Mouse (Mus musculus): ENCODE measurements around the gene Dolk. TPM values are rescaled to one million over a fixed set of nuclear protein-coding genes. Genes with fewer than 3 reads are reported as not detected.

The Dolk gene
- polyA plus RNA-seq, 1 experiment from 2014 or later: 11.7 TPM

DNA sequence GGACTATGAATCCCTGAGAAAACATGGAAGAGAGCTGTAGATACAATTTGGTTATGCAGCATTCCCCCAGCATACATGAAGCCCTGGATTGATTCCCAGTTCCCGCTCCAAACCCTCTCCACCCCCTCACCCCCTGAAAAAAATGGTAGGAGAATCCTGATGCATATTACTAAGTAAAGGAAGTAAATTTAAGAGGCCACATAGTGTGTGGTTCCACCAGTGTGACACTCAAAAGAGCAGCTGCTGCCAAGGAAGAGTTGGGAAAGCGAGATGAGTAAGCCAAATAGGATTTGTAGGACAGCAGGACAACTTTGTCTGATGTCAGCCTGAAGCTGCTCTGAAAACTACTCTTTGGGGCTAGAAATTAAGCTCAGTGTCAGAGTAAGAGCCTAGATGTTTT is 25.3 kb upstream of the Dolk start:
- Histone ChIP-seq H3K27ac (ENCODE audit: low read length) (no peak overlapping the region), H3K9ac (ENCODE audit: low read depth, low read length) (no peak overlapping the region), H3K4me2 (ENCODE audit: low read depth, low read length) (no peak overlapping the region), H3K27me3 (ENCODE audit: control insufficient read depth, insufficient read depth, low read depth, low read length) (no peaks in the 10 kb centered on the region), H3K4me1 (ENCODE audit: control insufficient read depth, low read depth, low read length) (no peaks in the 10 kb centered on the region), H3K36me3 (ENCODE audit: control insufficient read depth, insufficient read depth) (peaks cover 43% of the 10 kb centered on the region), H3K4me3 (ENCODE audit: low read depth, low read length) (no peak overlapping the region), H3K9me3 (replicated peaks; ENCODE audit: control insufficient read depth, low read length) (no peaks in the 10 kb centered on the region)
- ATAC-seq (ENCODE audit: low read depth): no peak
- 92% methylated on average over 2 of the region's 2 CpGs for WGBS (ENCODE audit: insufficient replicate concordance)

DNA sequence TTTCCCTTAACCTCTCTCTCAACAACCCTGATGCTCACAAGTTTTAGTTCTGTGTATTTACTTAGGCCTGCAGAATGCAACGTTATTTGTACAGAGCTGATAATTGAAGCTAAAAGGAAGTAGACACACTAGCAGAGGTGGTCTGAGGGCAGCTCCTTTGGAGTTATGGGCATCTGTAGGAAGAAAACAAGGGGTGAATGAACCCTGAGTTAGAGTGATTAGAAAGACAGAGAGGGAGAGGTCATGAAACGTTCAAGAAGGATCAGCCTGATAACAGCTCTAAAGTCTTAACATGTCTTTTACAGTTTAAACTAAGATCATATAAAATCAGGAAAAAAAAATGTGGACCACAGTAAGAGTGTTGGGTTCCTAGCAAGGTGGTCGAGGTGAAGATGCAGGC is 23.2 kb upstream of the Dolk start:
- H3K9ac ChIP-seq (ENCODE audit: low read depth, low read length): no peak overlapping the region
- peaks cover 47% of the 10 kb centered on the region for H3K36me3 ChIP-seq (ENCODE audit: control insufficient read depth, insufficient read depth)
- WGBS (ENCODE audit: insufficient replicate concordance): 38% methylated on average over 3 of the region's 3 CpGs
- no peak overlapping the region for H3K27ac ChIP-seq (ENCODE audit: low read length)
- H3K4me1 ChIP-seq (ENCODE audit: control insufficient read depth, low read depth, low read length): no peaks in the 10 kb centered on the region
- no peak overlapping the region for H3K4me3 ChIP-seq (ENCODE audit: low read depth, low read length)
- peak; percentile 39; the same call in 1 of the 2 replicates for ATAC-seq (ENCODE audit: low read depth)
- H3K27me3 ChIP-seq (ENCODE audit: control insufficient read depth, insufficient read depth, low read depth, low read length): no peaks in the 10 kb centered on the region
- H3K4me2 ChIP-seq (ENCODE audit: low read depth, low read length): no peak overlapping the region
- no peaks in the 10 kb centered on the region for H3K9me3 ChIP-seq (replicated peaks; ENCODE audit: control insufficient read depth, low read length)

- no peak overlapping the region for H3K27ac ChIP-seq (ENCODE audit: low read length)
- no peak overlapping the region for H3K4me3 ChIP-seq (ENCODE audit: low read depth, low read length)
- ATAC-seq (ENCODE audit: low read depth): no peak
- peaks cover 50% of the 10 kb centered on the region for H3K36me3 ChIP-seq (ENCODE audit: control insufficient read depth, insufficient read depth)
- no peak overlapping the region for H3K4me2 ChIP-seq (ENCODE audit: low read depth, low read length)
- H3K9ac ChIP-seq (ENCODE audit: low read depth, low read length): no peak overlapping the region
- H3K27me3 ChIP-seq (ENCODE audit: control insufficient read depth, insufficient read depth, low read depth, low read length): no peaks in the 10 kb centered on the region
- WGBS (ENCODE audit: insufficient replicate concordance): 81% methylated on average over 7 of the region's 7 CpGs
- H3K4me1 ChIP-seq (ENCODE audit: control insufficient read depth, low read depth, low read length): no peaks in the 10 kb centered on the region
- H3K9me3 ChIP-seq (replicated peaks; ENCODE audit: control insufficient read depth, low read length): no peaks in the 10 kb centered on the region
Measured at GRCm38 (mm10) chr2:30306087-30306486, 20.0 kb upstream of the Dolk start.

GRCm38 (mm10) chr2:30299966-30300365 is 13.8 kb upstream of the Dolk start:
- WGBS (ENCODE audit: insufficient replicate concordance): 76% methylated on average over 5 of the region's 5 CpGs
- Histone ChIP-seq H3K4me2 (ENCODE audit: low read depth, low read length) (no peak overlapping the region), H3K9me3 (replicated peaks; ENCODE audit: control insufficient read depth, low read length) (no peaks in the 10 kb centered on the region), H3K36me3 (ENCODE audit: control insufficient read depth, insufficient read depth) (peaks cover 38% of the 10 kb centered on the region), H3K27me3 (ENCODE audit: control insufficient read depth, insufficient read depth, low read depth, low read length) (no peaks in the 10 kb centered on the region), H3K9ac (ENCODE audit: low read depth, low read length) (no peak overlapping the region), H3K27ac (ENCODE audit: low read length) (no peak overlapping the region), H3K4me1 (ENCODE audit: control insufficient read depth, low read depth, low read length) (no peaks in the 10 kb centered on the region), H3K4me3 (ENCODE audit: low read depth, low read length) (no peak overlapping the region)
- no peak for ATAC-seq (ENCODE audit: low read depth)

DNA sequence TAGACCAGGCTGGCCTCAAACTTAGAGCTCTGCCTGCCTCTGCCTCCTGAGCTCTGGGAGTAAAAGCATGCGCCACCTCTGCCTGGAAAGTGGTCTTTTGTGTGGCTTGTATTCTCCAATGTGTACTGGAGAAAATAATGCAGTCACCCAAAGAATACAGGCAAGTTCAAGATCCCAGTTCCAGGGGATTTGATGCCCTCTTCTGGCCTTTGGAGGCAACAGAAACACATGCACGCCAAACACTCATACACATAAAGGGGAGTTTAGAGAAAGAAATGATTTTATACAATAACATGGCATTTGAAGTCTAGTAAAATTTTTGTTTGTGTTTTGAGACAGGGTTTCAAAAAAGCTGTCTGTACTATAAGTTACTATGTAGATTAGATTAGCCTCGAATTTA is 13.4 kb upstream of the Dolk start:
- Histone ChIP-seq H3K4me1 (ENCODE audit: control insufficient read depth, low read depth, low read length) (no peaks in the 10 kb centered on the region), H3K9ac (ENCODE audit: low read depth, low read length) (no peak overlapping the region), H3K36me3 (ENCODE audit: control insufficient read depth, insufficient read depth) (peaks cover 33% of the 10 kb centered on the region), H3K27me3 (ENCODE audit: control insufficient read depth, insufficient read depth, low read depth, low read length) (no peaks in the 10 kb centered on the region), H3K4me2 (ENCODE audit: low read depth, low read length) (no peak overlapping the region), H3K27ac (ENCODE audit: low read length) (no peak overlapping the region), H3K4me3 (ENCODE audit: low read depth, low read length) (no peak overlapping the region), H3K9me3 (replicated peaks; ENCODE audit: control insufficient read depth, low read length) (no peaks in the 10 kb centered on the region)
- no peak for ATAC-seq (ENCODE audit: low read depth)
- WGBS (ENCODE audit: insufficient replicate concordance): 57% methylated on average over 3 of the region's 3 CpGs

DNA sequence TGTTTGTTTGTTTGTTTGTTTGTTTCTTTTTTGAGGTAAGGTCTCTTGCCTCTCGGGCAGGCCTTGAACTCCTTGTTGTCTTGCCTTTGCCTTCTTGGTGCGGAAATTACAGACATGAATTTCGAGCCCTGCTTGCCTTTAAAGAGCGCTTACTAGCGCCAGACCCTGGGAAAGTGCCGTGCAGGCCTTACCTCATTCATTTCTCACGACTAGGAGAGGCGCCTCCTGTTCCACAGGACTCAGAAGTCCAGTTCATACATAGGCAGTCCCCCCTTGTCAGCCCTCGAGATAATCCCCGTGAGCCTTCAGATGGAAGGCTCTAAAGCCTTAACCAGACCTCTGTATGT is 866 bp upstream of the Dolk start:
- Histone ChIP-seq H3K27ac (ENCODE audit: low read length) (peak overlapping the region; percentile 56), H3K4me1 (ENCODE audit: control insufficient read depth, low read depth, low read length) (peaks cover 22% of the 10 kb centered on the region), H3K27me3 (ENCODE audit: control insufficient read depth, insufficient read depth, low read depth, low read length) (no peaks in the 10 kb centered on the region), H3K9ac (ENCODE audit: low read depth, low read length) (peak overlapping the region; percentile 88), H3K4me3 (ENCODE audit: low read depth, low read length) (peak overlapping the region; percentile 92), H3K36me3 (ENCODE audit: control insufficient read depth, insufficient read depth) (no peaks in the 10 kb centered on the region), H3K9me3 (replicated peaks; ENCODE audit: control insufficient read depth, low read length) (no peaks in the 10 kb centered on the region), H3K4me2 (ENCODE audit: low read depth, low read length) (peak overlapping the region; percentile 96)
- under 1% methylated on average over 10 of the region's 10 CpGs for WGBS (ENCODE audit: insufficient replicate concordance)
- no peak for ATAC-seq (ENCODE audit: low read depth)

GRCm38 (mm10) chr2:30285416-30286181 is 535 bp downstream of the Dolk start:
- peak overlapping the region; percentile 88 for H3K9ac ChIP-seq (ENCODE audit: low read depth, low read length)
- H3K4me2 ChIP-seq (ENCODE audit: low read depth, low read length): peak overlapping the region; percentile 96
- no peaks in the 10 kb centered on the region for H3K27me3 ChIP-seq (ENCODE audit: control insufficient read depth, insufficient read depth, low read depth, low read length)
- H3K36me3 ChIP-seq (ENCODE audit: control insufficient read depth, insufficient read depth): no peaks in the 10 kb centered on the region
- H3K4me3 ChIP-seq (ENCODE audit: low read depth, low read length): peak overlapping the region; percentile 92
- H3K27ac ChIP-seq (ENCODE audit: low read length): peak overlapping the region; percentile 48; the same call in 1 of the 2 replicates
- peaks cover 22% of the 10 kb centered on the region for H3K4me1 ChIP-seq (ENCODE audit: control insufficient read depth, low read depth, low read length)
- ATAC-seq (ENCODE audit: low read depth): peak; percentile 52
- H3K9me3 ChIP-seq (replicated peaks; ENCODE audit: control insufficient read depth, low read length): no peaks in the 10 kb centered on the region
- WGBS (ENCODE audit: insufficient replicate concordance): 5% methylated on average over 38 of the region's 38 CpGs

GRCm38 (mm10) chr2:30285004-30285403 is 1.1 kb downstream of the Dolk start:
- no peaks in the 10 kb centered on the region for H3K36me3 ChIP-seq (ENCODE audit: control insufficient read depth, insufficient read depth)
- H3K9me3 ChIP-seq (replicated peaks; ENCODE audit: control insufficient read depth, low read length): no peaks in the 10 kb centered on the region
- H3K27me3 ChIP-seq (ENCODE audit: control insufficient read depth, insufficient read depth, low read depth, low read length): no peaks in the 10 kb centered on the region
- 71% methylated on average over 5 of the region's 5 CpGs for WGBS (ENCODE audit: insufficient replicate concordance)
- no peak overlapping the region for H3K27ac ChIP-seq (ENCODE audit: low read length)
- peak overlapping the region; percentile 88 for H3K9ac ChIP-seq (ENCODE audit: low read depth, low read length)
- H3K4me2 ChIP-seq (ENCODE audit: low read depth, low read length): peak overlapping the region; percentile 96
- H3K4me1 ChIP-seq (ENCODE audit: control insufficient read depth, low read depth, low read length): peaks cover 22% of the 10 kb centered on the region
- H3K4me3 ChIP-seq (ENCODE audit: low read depth, low read length): peak overlapping the region; percentile 92
- no peak for ATAC-seq (ENCODE audit: low read depth)

GRCm38 (mm10) chr2:30283193-30283592 is 2.9 kb downstream of the Dolk start:
- Histone ChIP-seq H3K4me2 (ENCODE audit: low read depth, low read length) (no peak overlapping the region), H3K27me3 (ENCODE audit: control insufficient read depth, insufficient read depth, low read depth, low read length) (no peaks in the 10 kb centered on the region), H3K4me1 (ENCODE audit: control insufficient read depth, low read depth, low read length) (peaks cover 22% of the 10 kb centered on the region), H3K36me3 (ENCODE audit: control insufficient read depth, insufficient read depth) (no peaks in the 10 kb centered on the region), H3K27ac (ENCODE audit: low read length) (no peak overlapping the region), H3K9ac (ENCODE audit: low read depth, low read length) (no peak overlapping the region), H3K4me3 (ENCODE audit: low read depth, low read length) (no peak overlapping the region), H3K9me3 (replicated peaks; ENCODE audit: control insufficient read depth, low read length) (no peaks in the 10 kb centered on the region)
- WGBS (ENCODE audit: insufficient replicate concordance): 70% methylated on average over 2 of the region's 2 CpGs
- no peak for ATAC-seq (ENCODE audit: low read depth)

Data from liver, embryonic 16.5 days (tissue).